Mouse (Mus musculus) liver, adult 2 months (tissue): ENCODE data around the gene Taar6. TPM values are rescaled to one million over a fixed set of nuclear protein-coding genes. Genes with fewer than 3 reads are reported as not detected.

Experiments used
- DNase-seq: peaks from one replicate; pipeline ENCODE4 v3.0.0-alpha.2; 2011; ENCODE audit warnings: low read depth, low spot score; ENCODE audit errors: extremely low read depth
- H3K27ac ChIP-seq: fragments of 200-500 bp; replicated peaks from 2 replicates; pipeline ENCODE4 v1.5.1; 2012; ENCODE audit warnings: low read depth, mild to moderate bottlenecking, control low read depth, inconsistent platforms, low read length; ENCODE audit not compliant: insufficient read depth
- H3K27me3 ChIP-seq: fragments of 200-500 bp; 2 replicates; pipeline ENCODE4 v1.6.1; 2012; ENCODE audit warnings: mild to moderate bottlenecking, moderate library complexity, low read length, inconsistent platforms; ENCODE audit not compliant: control insufficient read depth, insufficient read depth
- H3K36me3 ChIP-seq: fragments of 200-500 bp; 2 replicates; pipeline ENCODE4 v1.6.1; 2012; ENCODE audit warnings: low read length, inconsistent platforms; ENCODE audit not compliant: control insufficient read depth, insufficient read depth
- H3K4me1 ChIP-seq: fragments of 200-500 bp; 2 replicates; pipeline ENCODE4 v1.6.1; 2011; ENCODE audit warnings: low read length; ENCODE audit not compliant: control insufficient read depth, insufficient read depth
- H3K4me3 ChIP-seq: fragments of 200-500 bp; 2 replicates; pipeline ENCODE4 v1.5.1; 2011; ENCODE audit warnings: low read depth, mild to moderate bottlenecking, control low read depth, low read length, moderate library complexity; ENCODE audit not compliant: insufficient read depth
- H3K79me2 ChIP-seq: fragments of 200-500 bp; 2 replicates; pipeline ENCODE4 v1.6.1; 2012; ENCODE audit warnings: inconsistent platforms, mild to moderate bottlenecking, low read length, moderate library complexity; ENCODE audit not compliant: control insufficient read depth, insufficient read depth
- H3K9ac ChIP-seq: fragments of 200-500 bp; 2 replicates; pipeline ENCODE4 v1.6.1; 2012; ENCODE audit warnings: low read depth, mild to moderate bottlenecking, control low read depth, inconsistent platforms, low read length
- CTCF ChIP-seq: fragments of 200-500 bp; IDR thresholded peaks from 2 replicates; pipeline ENCODE4 v1.5.1; 2011; ENCODE audit warnings: low read depth, low read length, control low read depth
- POLR2A ChIP-seq: fragments of 200-500 bp; IDR thresholded peaks from 2 replicates; pipeline ENCODE4 v1.6.1; 2011; ENCODE audit warnings: low read length, control low read depth; ENCODE audit not compliant: insufficient read depth; ENCODE audit errors: extremely low read depth
- WGBS: fragments of 180-500 bp; shearing (Covaris S2); methylation state at CpG from one replicate; pipeline ENCODE4 v1.1.7; 2018; 5-methylcytosine and 5-hydroxymethylcytosine counted together
- polyA plus RNA-seq: library from polyadenylated mRNA; depleted of rRNA; stranded (reverse); fragments of >200 nt; gene quantifications from 2 replicates; pipeline ENCODE4 v1.2.3, GENCODE M21; 2012
- total RNA-seq: library from RNA; depleted of rRNA; stranded (reverse); fragments of >200 nt; gene quantifications from 2 replicates; pipeline ENCODE4 v1.2.3, GENCODE M21; 2014

The Taar6 gene
- total and polyA plus RNA-seq, 2 experiments: not detected

DNA sequence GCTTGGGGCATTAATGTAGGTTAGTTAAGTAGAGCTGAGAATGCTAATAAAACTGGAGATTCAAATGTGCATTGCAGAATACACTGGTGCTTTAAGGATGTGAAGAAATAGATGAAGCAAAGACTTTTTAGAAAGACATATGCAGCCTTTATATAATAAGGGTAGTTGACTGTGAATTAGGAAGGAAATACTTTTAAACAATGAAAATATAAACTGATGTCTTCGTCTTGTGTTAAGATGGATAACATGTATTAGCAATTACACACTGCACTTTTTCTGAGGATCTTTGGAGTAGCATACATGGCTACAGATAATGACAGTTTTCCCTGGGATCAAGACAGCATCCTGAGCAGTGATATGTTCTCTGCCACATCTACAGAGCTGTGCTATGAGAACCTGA lies 14.2 kb upstream of the Taar6 start, which contains the start of gene Taar7b:
TSS of gene Taar7b (plus strand) at position 301 of the 400 bp plus-strand sequence.
- no peak within 1 kb of the TSS for H3K27ac ChIP-seq
- H3K79me2 ChIP-seq: no peaks in the 10 kb centered on the region
- no peak for DNase-seq
- no peaks in the 10 kb centered on the region for H3K27me3 ChIP-seq
- H3K4me3 ChIP-seq: no peak within 1 kb of the TSS
- TF ChIP-seq CTCF: no peak
- WGBS: 84% methylated on average over 1 of the region's 1 CpGs
- no peak within 1 kb of the TSS for H3K9ac ChIP-seq
- no peaks in the 10 kb centered on the region for H3K4me1 ChIP-seq
- no peaks in the 10 kb centered on the region for H3K36me3 ChIP-seq

GRCm38 (mm10) chr10:23993381-23993780 lies 7.9 kb upstream of the Taar6 start, which contains the start of gene Taar7a:
Gene Taar7a, minus strand, starts transcription at chr10:23993481.
- no peak for TF ChIP-seq POLR2A
- no peak for TF ChIP-seq CTCF
- peaks cover 2% of the 10 kb centered on the region; the same call in 1 of the 2 replicates for H3K27me3 ChIP-seq

DNA sequence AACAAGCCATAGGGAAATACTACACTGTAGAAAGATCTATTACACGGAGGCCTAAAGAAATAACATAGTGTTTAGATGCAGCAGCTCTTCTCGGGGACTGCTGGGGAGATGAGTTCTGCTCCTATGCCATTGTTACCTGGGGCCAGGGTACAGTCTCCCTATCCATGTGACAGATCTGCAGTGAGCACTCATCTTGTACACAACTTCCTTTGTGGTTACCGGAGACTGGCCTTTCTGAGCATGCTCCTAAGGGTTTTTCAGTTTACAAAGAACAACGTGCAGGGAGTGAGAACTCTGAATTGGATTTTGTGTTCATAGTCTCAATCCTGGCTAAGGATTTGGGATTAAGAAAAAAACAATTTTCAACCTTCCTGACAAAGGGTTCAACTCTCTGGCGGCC lies 973 bp upstream of the Taar6 start:
- WGBS: 84% methylated on average over 5 of the region's 5 CpGs
- H3K4me3 ChIP-seq: no peak overlapping the region
- H3K36me3 ChIP-seq: no peaks in the 10 kb centered on the region
- no peak overlapping the region for H3K27ac ChIP-seq
- TF ChIP-seq CTCF (no peak), POLR2A (no peak)
- H3K27me3 ChIP-seq: peaks cover 4% of the 10 kb centered on the region; the same call in 1 of the 2 replicates
- H3K4me1 ChIP-seq: no peaks in the 10 kb centered on the region
- H3K9ac ChIP-seq: no peak overlapping the region
- H3K79me2 ChIP-seq: no peaks in the 10 kb centered on the region
- DNase-seq: no peak

More at GRCm38 (mm10) chr10:23993381-23993780, 7.9 kb upstream of the Taar6 start, which contains the start of gene Taar7a:
- H3K4me1 ChIP-seq: no peaks in the 10 kb centered on the region
- 88% methylated on average over 3 of the region's 3 CpGs for WGBS
- no peak within 1 kb of the TSS for H3K27ac ChIP-seq
- H3K36me3 ChIP-seq: no peaks in the 10 kb centered on the region
- H3K79me2 ChIP-seq: no peaks in the 10 kb centered on the region
- no peak for DNase-seq
- no peak within 1 kb of the TSS for H3K9ac ChIP-seq
- H3K4me3 ChIP-seq: no peak within 1 kb of the TSS

DNA sequence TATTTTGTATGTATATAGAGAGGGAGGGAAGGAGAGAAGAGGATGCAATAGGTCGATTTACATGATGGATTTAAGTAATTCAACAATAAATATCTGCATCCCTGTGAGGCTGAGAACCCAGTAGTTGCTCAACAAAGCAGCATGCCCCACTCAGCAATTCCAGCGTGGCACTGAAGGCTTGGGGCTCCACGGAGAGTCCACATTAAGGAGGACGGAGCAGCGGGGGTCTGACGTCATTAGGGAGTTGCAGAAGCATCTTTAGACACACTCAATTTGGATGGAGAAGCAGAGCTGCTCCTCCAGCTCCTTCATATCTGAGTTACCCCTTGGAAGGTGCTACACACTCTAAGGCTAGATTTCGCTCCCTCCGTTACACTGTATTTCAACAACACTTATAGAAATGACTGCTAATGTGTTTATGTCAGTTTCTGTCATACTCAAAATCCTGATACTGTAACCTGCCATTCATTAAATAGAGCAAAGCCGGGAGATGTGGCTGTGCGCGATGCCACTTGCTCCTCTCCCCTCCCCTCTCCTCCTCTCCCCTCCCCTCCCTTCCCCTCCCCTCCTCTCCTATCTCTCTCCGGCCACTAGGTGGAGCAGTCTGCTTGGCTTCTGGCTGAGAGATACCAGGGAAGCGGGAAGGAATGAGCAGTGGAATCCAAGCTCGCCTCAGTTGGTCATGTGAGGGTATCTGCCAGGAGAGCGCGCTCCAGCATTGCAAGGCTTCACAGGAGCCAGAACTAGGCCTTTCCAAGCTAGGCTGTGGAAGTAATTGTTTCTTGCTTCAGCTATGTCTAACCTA lies 6.3 kb downstream of the Taar6 start:
- peaks cover 2% of the 10 kb centered on the region; the same call in 1 of the 2 replicates for H3K4me1 ChIP-seq
- peak; percentile 87 for TF ChIP-seq CTCF
- TF ChIP-seq POLR2A: no peak
- H3K36me3 ChIP-seq: no peaks in the 10 kb centered on the region
- peak; percentile 76 for DNase-seq
- H3K27me3 ChIP-seq: no peaks in the 10 kb centered on the region
- no peak overlapping the region for H3K27ac ChIP-seq
- H3K79me2 ChIP-seq: no peaks in the 10 kb centered on the region
- no peak overlapping the region for H3K9ac ChIP-seq
- WGBS: 45% methylated on average over 16 of the region's 16 CpGs
- H3K4me3 ChIP-seq: no peak overlapping the region

DNA sequence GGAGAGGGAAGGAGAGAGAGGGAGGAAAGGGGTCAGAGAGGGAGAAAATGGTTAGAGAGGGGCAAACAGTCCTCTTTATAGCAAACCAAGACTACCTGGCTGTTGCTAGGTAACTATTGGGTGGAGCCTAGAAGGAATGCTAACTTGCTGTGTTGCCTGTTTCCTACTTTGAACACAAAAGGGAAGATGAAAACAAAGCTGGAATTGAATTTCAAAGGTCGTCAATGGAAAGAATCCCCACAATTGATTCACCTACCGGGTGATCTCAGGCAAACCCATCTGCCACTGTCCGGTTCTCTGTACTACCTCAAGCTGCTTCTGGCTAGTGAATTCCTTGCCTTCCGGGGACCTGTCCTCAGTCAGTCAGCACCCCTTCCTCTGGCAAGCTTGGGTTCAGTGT lies 7.5 kb downstream of the Taar6 start:
- no peaks in the 10 kb centered on the region for H3K79me2 ChIP-seq
- peaks cover 2% of the 10 kb centered on the region; the same call in 1 of the 2 replicates for H3K4me1 ChIP-seq
- no peak overlapping the region for H3K27ac ChIP-seq
- DNase-seq: no peak
- H3K27me3 ChIP-seq: no peaks in the 10 kb centered on the region
- no peak overlapping the region for H3K4me3 ChIP-seq
- 57% methylated on average over 4 of the region's 4 CpGs for WGBS
- H3K9ac ChIP-seq: no peak overlapping the region
- no peaks in the 10 kb centered on the region for H3K36me3 ChIP-seq
- TF ChIP-seq POLR2A (no peak), CTCF (no peak)

DNA sequence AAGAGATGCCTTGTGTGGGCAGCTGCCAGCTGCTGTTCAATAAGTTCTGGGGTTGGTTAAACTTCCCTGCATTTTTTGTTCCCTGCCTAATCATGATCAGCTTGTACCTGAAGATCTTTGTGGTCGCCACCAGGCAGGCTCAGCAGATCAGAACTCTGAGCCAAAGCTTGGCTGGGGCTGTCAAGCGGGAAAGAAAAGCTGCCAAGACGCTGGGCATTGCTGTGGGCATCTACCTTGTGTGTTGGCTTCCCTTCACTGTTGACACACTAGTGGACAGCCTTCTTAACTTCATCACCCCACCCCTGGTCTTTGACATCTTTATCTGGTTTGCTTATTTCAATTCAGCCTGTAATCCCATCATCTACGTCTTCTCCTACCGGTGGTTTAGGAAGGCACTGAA lies 14.2 kb downstream of the Taar6 start:
- Histone ChIP-seq H3K36me3 (no peaks in the 10 kb centered on the region), H3K79me2 (no peaks in the 10 kb centered on the region), H3K9ac (no peak overlapping the region), H3K27ac (no peak overlapping the region), H3K27me3 (no peaks in the 10 kb centered on the region), H3K4me1 (no peaks in the 10 kb centered on the region), H3K4me3 (no peak overlapping the region)
- no peak for TF ChIP-seq CTCF
- TF ChIP-seq POLR2A: no peak
- 77% methylated on average over 5 of the region's 5 CpGs for WGBS
- DNase-seq: no peak
